Mouse (Mus musculus): ENCODE data around the gene Map4k3. TPM values are rescaled to one million over a fixed set of nuclear protein-coding genes. Genes with fewer than 3 reads are reported as not detected.
"Not testable (repeated sequence)": the region's sequence is repeated elsewhere in the genome, so short reads cannot be mapped to it uniquely, and the experiment has no call there.

Gene Map4k3
- polyA plus RNA-seq (2015; fragmentation: Nextera tagmentation; extraction: Ambion mirVana), result 23.6 and 23.9 TPM in 2 replicates

DNA sequence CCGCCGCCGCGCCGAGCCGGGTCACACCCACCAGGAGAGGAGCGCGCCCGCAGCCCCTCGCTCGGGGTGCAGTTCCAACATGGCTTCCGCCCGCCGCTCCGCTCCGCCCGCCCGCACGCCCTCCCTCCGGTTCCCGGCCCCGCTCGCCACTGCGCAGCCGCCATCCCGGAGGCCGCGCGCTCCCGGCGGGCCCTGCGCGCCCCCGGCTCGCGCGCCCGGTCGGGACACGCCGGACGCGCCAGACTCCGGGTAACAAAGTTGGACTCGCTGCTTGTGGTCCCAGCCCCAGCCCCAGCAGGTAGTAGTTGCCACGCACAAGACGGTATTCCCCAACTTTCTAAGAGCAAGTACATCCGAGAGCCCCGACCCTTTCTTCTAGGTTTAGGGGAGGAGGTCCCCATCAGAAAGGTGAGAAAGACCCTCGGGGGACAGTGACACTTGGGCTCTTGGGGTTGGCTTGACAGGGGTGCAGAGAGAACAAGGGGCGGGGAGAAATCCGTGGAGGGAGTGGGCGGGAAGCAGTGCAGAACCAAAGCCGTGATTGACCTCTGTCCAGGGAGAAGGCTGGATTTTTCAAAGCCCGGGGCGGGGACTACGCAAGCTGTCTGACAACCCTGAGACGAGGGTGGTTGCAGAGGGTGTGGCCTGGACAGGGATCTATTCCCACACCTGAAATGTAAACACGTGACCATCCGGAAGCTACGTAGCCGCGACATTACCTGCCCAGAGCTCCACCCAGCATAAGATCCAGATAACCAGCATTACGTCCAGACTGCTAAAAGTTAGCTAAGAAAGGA, at the start of gene Map4k3:
TSS of gene Map4k3 (minus strand) at position 424 of the 797 bp plus-strand sequence.
- Histone ChIP-seq H3K9me3 (replicated peaks) (no peaks in the 10 kb centered on the region), H3K36me3 (no peaks in the 10 kb centered on the region), H3K27me3 (no peaks in the 10 kb centered on the region), H3K27ac (replicated peaks) (peak within 1 kb of the TSS; percentile 95), H3K4me2 (replicated peaks) (peak within 1 kb of the TSS; percentile 69), H3K4me3 (replicated peaks) (peak within 1 kb of the TSS; percentile 95), H3K9ac (peak within 1 kb of the TSS; percentile 94), H3K4me1 (peaks cover 32% of the 10 kb centered on the region)
- WGBS, result 1% methylated on average over 61 of the region's 64 CpGs
- peak; percentile 95 for ATAC-seq (ENCODE audit: insufficient number of reproducible peaks, low FRiP score, low TSS enrichment, low read depth)

DNA sequence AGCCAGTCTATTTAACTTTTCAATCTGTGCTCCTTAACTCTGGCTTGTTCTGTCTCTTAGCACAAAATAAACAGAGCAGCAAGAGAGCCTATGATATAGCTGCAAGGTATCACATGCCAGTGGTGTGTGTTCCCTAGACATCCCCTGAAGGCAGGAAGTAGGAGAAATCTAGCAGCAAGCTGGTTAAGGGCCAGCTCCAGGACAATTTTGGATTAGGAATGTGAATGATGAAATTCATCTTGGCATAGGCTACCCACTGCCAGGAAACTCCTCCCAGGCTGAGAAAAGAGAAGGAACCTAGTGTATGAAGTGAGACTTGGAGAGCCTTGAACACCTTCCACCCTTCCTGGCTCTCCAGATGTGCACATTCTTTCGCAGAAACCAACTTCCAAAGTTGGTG, 49.3 kb upstream of the Map4k3 start:
- Histone ChIP-seq H3K4me2 (replicated peaks) (no peak overlapping the region), H3K4me3 (replicated peaks) (no peak overlapping the region), H3K36me3 (no peaks in the 10 kb centered on the region), H3K27me3 (no peaks in the 10 kb centered on the region), H3K9me3 (replicated peaks) (no peaks in the 10 kb centered on the region), H3K4me1 (peaks cover 17% of the 10 kb centered on the region), H3K9ac (no peak overlapping the region), H3K27ac (replicated peaks) (no peak overlapping the region)
- ATAC-seq (ENCODE audit: insufficient number of reproducible peaks, low FRiP score, low TSS enrichment, low read depth), result no peak
- WGBS, result 85% methylated on average over 1 of the region's 1 CpGs

DNA sequence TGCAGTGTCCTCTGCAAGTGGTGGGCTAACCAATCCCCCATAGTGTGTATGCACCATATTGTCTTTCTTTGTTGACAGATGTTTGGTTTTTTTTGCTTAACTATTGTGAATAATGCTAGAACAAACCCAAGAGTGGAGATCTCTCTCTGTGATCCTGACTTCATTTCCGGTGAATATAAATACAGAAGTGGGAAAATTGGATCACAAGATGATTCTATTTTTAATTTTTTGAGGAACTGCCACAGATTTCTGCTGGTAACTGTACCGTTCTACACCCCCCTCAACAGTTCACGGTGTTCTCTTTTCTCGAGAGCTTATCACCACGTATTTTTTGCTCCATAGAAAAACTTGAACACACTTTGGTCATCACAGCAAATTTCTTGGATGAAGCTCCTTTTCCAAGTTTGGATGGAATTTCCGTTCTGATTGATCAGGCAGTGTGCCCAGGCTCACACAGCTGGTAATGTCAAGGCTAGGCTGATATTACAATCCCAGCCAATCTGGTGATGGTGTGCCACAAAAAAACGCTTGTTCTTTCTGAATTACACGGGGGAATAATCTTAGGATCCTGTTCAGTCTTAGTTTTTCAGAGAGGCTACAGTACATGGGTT, 47.0 kb upstream of the Map4k3 start:
- Histone ChIP-seq H3K27me3 (no peaks in the 10 kb centered on the region), H3K27ac (replicated peaks) (no peak overlapping the region), H3K4me1 (peaks cover 19% of the 10 kb centered on the region), H3K9me3 (replicated peaks) (no peaks in the 10 kb centered on the region), H3K4me3 (replicated peaks) (no peak overlapping the region), H3K4me2 (replicated peaks) (no peak overlapping the region), H3K9ac (no peak overlapping the region), H3K36me3 (no peaks in the 10 kb centered on the region)
- 65% methylated on average over 8 of the region's 8 CpGs for WGBS
- no peak for ATAC-seq (ENCODE audit: insufficient number of reproducible peaks, low FRiP score, low TSS enrichment, low read depth)

DNA sequence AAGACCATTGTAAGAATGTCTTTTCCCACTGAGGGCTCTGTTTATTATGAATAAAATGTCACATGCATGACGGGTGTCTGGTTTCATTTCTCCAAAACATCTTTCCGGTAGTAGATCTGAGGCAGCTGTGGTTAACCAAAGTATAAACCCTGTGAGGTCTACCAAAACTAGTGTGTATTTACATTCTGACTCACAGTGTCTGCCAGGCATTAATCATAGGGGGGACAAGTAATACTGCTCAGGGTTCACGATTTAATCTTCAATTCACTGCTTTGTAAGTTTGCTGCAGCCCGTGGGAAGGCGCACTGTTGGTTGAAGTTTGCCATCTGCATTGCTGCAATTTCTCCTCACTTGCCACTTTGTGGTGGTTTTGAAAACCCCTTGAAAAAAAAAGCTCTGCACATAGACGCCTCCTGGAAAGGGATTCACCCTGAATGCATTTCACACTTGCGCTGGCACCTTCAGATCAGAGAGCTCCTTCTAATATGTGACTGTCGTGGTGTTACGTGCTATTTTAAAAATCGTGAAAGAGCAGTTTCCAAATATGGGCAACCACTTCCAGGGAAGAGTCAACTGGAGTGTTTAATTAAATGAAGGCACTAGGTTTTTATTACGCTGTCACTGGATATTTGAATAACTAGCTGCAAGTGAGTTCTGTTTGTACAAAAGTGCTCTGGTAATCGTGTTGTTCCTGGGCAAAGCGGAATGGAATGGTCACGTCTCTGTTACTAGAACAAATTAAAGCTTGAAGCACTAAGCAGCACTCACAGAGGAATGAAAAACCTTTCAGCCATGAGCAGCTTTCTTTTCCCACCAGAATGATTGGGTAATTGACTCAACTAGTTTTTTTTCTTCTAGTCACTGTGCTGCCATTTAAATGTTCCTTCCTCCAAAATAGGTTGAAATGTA, 44.5 kb upstream of the Map4k3 start:
- 26% methylated on average over 14 of the region's 14 CpGs for WGBS
- Histone ChIP-seq H3K27ac (replicated peaks) (peak overlapping the region; percentile 65), H3K36me3 (no peaks in the 10 kb centered on the region), H3K9ac (no peak overlapping the region), H3K27me3 (no peaks in the 10 kb centered on the region), H3K4me3 (replicated peaks) (no peak overlapping the region; the same call in 1 of the 2 replicates), H3K9me3 (replicated peaks) (no peaks in the 10 kb centered on the region), H3K4me1 (peaks cover 13% of the 10 kb centered on the region), H3K4me2 (replicated peaks) (peak overlapping the region; percentile 29)
- ATAC-seq (ENCODE audit: insufficient number of reproducible peaks, low FRiP score, low TSS enrichment, low read depth), result peak; percentile 76; the same call in 1 of the 2 replicates

DNA sequence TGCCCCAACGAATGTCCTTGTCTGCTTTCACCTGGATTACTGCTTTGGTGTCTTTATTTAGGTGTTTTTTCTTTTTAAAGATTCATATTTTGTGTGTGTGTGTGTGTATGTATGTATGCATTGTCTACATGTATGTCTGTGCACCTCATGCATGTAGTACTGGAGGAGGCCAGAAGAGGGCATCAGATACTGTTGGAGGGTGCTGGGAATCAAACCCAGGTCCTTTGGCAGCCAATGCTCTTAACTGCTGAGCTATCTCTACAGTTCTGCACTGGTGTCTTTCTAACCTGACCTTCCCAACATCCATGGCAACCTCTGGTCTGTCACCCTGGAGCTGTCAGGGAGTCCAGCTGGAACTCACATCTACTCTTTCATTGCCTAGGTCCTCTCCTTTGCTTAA, 41.8 kb upstream of the Map4k3 start:
- Histone ChIP-seq H3K27ac (replicated peaks) (no peak overlapping the region), H3K4me1 (peaks cover 13% of the 10 kb centered on the region), H3K4me2 (replicated peaks) (no peak overlapping the region), H3K9ac (no peak overlapping the region), H3K36me3 (no peaks in the 10 kb centered on the region), H3K27me3 (no peaks in the 10 kb centered on the region), H3K9me3 (replicated peaks) (no peaks in the 10 kb centered on the region), H3K4me3 (replicated peaks) (no peak overlapping the region)
- WGBS, result 79% methylated on average over 1 of the region's 1 CpGs
- no peak for ATAC-seq (ENCODE audit: insufficient number of reproducible peaks, low FRiP score, low TSS enrichment, low read depth)

DNA sequence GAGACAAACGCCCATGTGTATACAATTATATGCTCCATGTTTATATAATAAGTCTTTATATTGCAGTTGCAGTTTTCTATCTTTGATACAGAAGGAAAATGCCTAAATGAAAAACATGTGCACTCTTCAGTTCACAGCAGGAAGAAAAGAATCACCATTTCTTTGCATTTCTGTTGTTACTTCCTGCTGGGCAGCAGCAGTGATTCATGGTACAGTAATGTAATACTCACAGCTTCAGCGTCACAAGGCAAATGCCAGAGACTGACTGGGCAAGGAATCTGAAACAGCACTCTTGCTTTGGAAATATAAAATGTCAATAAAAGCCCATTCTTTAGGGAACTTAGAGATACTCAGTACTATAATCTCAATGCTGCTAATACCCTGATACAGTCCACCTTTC, 36.9 kb upstream of the Map4k3 start:
- Histone ChIP-seq H3K4me2 (replicated peaks) (no peak overlapping the region), H3K27me3 (no peaks in the 10 kb centered on the region), H3K9me3 (replicated peaks) (no peaks in the 10 kb centered on the region), H3K27ac (replicated peaks) (peak overlapping the region; percentile 63; the same call in 1 of the 2 replicates), H3K9ac (no peak overlapping the region), H3K36me3 (no peaks in the 10 kb centered on the region), H3K4me3 (replicated peaks) (no peak overlapping the region), H3K4me1 (no peaks in the 10 kb centered on the region; the same call in 1 of the 2 replicates)
- ATAC-seq (ENCODE audit: insufficient number of reproducible peaks, low FRiP score, low TSS enrichment, low read depth), result no peak
- WGBS, result 17% methylated on average over 2 of the region's 2 CpGs

DNA sequence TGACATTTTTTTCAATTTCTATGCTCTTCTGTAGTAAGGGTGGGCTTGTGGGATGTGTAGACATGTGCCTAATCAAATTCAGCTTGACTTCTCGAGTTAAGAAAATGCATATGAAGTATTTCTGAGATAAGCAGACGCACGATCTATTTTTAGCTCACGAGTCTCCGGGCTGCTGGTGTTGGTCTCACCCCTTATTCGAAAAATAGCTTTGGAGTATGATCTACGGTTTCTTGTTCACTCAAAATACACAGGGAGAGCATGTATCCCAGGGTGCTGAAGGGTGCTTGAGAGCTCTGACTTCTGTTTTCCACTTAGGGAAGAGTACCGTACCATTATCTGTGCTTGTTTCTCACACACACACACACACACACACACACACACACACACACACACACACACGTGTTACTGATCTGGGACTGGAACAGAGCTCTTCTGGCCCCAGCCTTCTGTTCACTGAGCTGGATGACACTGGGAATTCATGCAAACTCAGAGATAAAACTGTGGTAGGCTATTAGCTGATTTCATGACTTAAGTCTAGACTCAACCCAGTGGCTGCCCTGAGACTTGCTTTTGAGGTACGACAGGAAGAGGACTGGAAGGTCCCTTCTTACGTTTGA, 34.9 kb upstream of the Map4k3 start:
- ATAC-seq (ENCODE audit: insufficient number of reproducible peaks, low FRiP score, low TSS enrichment, low read depth), result no peak
- H3K4me3 ChIP-seq (replicated peaks), result no peak overlapping the region
- H3K4me1 ChIP-seq, result no peaks in the 10 kb centered on the region; the same call in 1 of the 2 replicates
- no peaks in the 10 kb centered on the region for H3K36me3 ChIP-seq
- no peak overlapping the region for H3K9ac ChIP-seq
- no peaks in the 10 kb centered on the region for H3K9me3 ChIP-seq (replicated peaks)
- H3K27ac ChIP-seq (replicated peaks), result no peak overlapping the region
- WGBS, result 38% methylated on average over 11 of the region's 11 CpGs
- H3K4me2 ChIP-seq (replicated peaks), result no peak overlapping the region
- H3K27me3 ChIP-seq, result no peaks in the 10 kb centered on the region

DNA sequence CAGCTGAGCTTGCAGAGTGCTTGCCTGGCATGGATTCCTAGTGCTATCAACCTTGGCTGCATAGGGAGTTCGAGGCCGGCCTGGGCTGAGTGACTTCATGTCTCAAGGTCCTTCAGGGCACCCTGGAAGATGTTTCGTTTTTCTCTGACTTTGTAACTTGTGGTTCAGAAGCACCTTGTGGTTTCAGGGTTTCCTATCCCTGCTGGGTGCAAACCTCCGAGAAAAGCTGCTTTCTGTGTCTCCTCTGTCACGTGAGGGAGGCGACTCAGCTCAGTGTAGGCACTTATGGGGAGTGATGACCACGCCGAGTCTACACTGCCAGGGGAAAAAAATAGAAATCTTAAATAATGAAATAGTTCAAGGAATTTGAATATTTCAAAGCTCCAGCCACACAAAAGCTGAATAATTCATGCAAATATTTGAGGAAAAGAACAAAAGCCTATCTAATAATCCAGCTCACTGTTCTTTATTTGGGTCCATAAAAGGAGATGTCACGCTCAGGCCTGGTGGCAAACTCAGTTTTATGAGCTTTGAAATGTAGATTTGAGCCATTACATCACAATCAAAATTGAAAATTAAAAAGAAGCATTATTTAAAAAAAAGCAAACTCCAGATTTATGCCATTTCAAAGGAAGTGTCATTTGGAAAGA, 34.2 kb upstream of the Map4k3 start:
- Histone ChIP-seq H3K4me3 (replicated peaks) (no peak overlapping the region), H3K9ac (no peak overlapping the region), H3K27me3 (no peaks in the 10 kb centered on the region), H3K36me3 (no peaks in the 10 kb centered on the region), H3K4me2 (replicated peaks) (no peak overlapping the region), H3K4me1 (no peaks in the 10 kb centered on the region; the same call in 1 of the 2 replicates), H3K9me3 (replicated peaks) (no peaks in the 10 kb centered on the region), H3K27ac (replicated peaks) (no peak overlapping the region)
- WGBS, result 66% methylated on average over 9 of the region's 9 CpGs
- no peak for ATAC-seq (ENCODE audit: insufficient number of reproducible peaks, low FRiP score, low TSS enrichment, low read depth)

DNA sequence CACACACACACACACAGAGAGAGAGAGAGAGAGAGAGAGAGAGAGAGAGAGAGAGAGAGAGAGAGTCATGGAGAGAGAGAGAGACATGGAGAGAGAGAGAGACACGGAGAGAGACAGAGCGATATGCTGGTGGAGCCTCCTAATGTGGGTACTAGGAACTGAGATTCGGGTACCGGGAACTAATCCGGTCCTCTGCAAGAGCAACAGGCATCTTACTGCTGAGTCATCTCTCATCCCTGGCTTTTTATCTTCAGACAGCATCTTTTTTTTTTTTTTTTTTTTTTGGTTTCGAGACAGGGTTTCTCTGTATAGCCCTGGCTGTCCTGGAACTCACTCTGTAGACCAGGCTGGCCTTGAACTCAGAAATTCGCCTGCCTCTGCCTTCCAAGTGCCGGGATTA, 32.9 kb upstream of the Map4k3 start:
- H3K4me1 ChIP-seq; H3K9me3 ChIP-seq (replicated peaks); H3K36me3 ChIP-seq; H3K4me3 ChIP-seq (replicated peaks); H3K9ac ChIP-seq; H3K4me2 ChIP-seq (replicated peaks); ATAC-seq (ENCODE audit: insufficient number of reproducible peaks, low FRiP score, low TSS enrichment, low read depth); H3K27ac ChIP-seq (replicated peaks); H3K27me3 ChIP-seq: not testable (repeated sequence)
- 80% methylated on average over 8 of the region's 8 CpGs for WGBS

DNA sequence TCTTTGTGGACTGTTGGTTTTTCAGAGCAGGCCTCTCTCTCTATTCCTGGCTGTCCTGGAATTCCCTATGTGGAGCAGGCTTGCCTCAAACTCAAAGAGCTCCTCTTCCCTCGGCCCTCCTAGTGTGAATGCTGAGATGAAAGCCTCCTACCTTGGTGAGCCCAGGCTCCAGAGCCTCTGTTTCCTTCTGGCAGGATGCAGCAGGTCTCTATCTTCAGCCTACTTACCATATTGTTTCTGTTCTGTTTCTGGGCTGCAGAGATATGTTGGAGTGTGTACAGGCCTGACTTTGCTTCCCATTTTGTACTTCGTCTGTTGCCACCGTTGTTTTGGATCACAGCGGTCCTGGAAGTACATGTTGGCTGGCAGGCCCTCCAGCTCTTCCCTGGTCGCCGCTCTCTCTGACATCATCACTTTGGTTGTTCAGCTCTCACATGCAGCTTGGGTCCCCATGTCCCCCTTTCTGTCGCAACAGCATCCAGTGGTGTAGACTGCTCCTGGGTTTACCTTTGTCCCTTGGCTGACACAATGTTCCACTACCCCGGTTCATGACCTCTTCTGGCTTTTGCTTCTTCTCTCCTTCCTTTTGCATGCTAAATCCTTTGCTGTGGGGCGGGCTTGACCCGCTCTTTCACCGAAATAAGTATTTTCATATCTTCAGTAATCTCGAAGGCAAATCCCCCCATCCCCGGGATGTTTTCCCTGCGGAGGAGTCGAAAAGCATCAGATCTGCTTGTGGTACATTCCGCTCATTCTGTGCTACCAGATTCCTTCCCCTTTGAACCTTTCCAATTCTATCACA, 32.3 kb upstream of the Map4k3 start:
- peaks cover 6% of the 10 kb centered on the region for H3K4me1 ChIP-seq
- no peaks in the 10 kb centered on the region for H3K36me3 ChIP-seq
- no peaks in the 10 kb centered on the region for H3K9me3 ChIP-seq (replicated peaks)
- WGBS, result 82% methylated on average over 16 of the region's 16 CpGs
- H3K27me3 ChIP-seq, result no peaks in the 10 kb centered on the region
- H3K4me3 ChIP-seq (replicated peaks), result no peak overlapping the region
- H3K9ac ChIP-seq, result no peak overlapping the region
- ATAC-seq (ENCODE audit: insufficient number of reproducible peaks, low FRiP score, low TSS enrichment, low read depth), result no peak
- H3K4me2 ChIP-seq (replicated peaks), result no peak overlapping the region
- no peak overlapping the region for H3K27ac ChIP-seq (replicated peaks)

Measured in embryonic facial prominence, embryonic 15.5 days (tissue).